Mouse (Mus musculus) bone marrow, adult 2 months (tissue): ENCODE results near the gene Lrp3.

Experiments used
- CTCF ChIP-seq: fragments of 200-500 bp; IDR thresholded peaks from 2 replicates; pipeline ENCODE4 v1.5.1; 2011; ENCODE audit warnings: low read length, control low read depth; ENCODE audit not compliant: control insufficient read depth, insufficient read depth
- POLR2A ChIP-seq: fragments of 200-500 bp; IDR thresholded peaks from 2 replicates; pipeline ENCODE4 v1.6.1; 2011; ENCODE audit warnings: low read depth, mild to moderate bottlenecking, control low read depth, low read length, borderline replicate concordance; ENCODE audit not compliant: control insufficient read depth

DNA sequence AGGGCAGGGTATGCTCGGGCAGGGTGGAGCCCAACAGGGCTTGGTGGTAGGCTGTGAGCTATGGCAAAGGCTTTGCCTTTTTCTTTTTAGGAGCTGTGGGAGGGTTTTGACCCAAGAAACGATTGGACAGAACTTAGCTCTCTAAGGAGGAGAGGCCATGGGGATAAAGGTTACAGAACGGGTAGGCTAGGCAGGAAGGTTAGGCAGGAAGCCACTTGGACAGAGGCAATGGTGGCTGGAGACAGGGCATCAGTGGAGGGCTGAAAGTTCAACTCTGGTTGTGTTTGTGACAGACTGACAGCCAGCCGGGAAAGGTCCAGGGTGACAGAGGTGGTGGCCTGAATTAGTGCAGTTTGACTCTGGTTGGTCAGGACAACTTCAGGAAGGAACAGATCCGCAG is 25.6 kb downstream of the Lrp3 start:
- TF ChIP-seq POLR2A = no peak
- no peak for TF ChIP-seq CTCF
